Mouse (Mus musculus) mouse embryonic stem cell (cell line): Measurements from ENCODE around the gene Cyb5r2.

Source experiments
- in situ Hi-C, 2 experiments: fragments of 300-500 bp; cut with MboI; formaldehyde crosslinking; loops; 1 replicate in 1 of 2; 3 replicates in 1 of 2; pipeline ENCODE4 v1.14.3; 2019 to 2020; ENCODE audit warnings: low sequenced_read_pairs in 2 of 2, low pct_unique_long_range_greater_than_20kb in 1 of 2, mixed read lengths in 1 of 2; ENCODE audit not compliant: unreplicated experiment in 1 of 2

Cyb5r2 gene

DNA sequence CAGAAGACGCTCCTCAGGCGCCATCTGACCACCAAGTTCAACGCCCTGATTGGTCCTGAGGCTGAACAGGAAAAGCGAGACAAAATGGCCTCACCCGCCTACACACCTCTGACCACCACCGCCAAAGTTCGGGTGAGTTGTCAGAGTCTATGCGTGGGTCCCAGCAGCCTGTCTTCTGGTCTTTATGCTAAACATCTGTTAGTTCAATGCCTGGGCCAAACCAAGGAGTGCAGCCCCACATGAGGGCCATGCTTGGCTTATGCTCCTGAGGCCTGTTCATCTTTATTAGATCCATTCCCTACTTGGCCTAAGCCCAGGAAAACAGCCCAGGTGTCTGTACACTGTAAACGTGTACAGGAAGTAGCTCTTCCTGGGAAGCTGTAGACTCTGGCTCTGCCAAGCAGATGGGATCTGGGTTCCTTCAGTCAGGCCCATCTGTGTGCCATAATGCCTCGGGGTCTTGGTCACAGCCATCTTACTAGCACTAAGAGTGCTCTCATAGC, 14.8 kb downstream of the Cyb5r2 start:
- in situ Hi-C loops: loop anchor here in 1 of 2 experiments (5.0 to 25.0 kb wide), 2 partner anchors 96 to 531 kb away; partner anchors contain the start of gene Rbmxl2

DNA sequence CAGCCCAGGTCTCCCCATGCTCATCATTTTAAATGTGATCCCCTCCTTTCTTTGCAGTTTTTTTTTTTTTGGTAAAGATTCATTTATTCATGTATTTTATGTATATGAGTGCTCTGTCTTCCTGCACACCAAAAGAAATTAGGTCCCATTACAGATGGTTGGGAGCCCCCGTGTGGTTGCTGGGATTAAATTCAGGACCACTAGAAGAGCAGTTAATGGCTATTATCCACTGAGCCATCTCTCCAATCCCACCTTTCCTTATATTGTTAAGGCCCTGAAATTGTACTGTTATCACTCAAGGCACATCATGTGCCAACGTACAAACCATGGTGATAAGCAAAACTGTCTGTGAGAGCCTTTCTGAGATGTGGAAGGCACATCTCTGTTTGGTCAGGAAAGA, 19.1 kb downstream of the Cyb5r2 start:
- in situ Hi-C loops: loop anchor here in 1 of 2 experiments (25.0 kb wide), 1 partner anchor 526 kb away; the partner anchor contains the start of gene Rbmxl2

DNA sequence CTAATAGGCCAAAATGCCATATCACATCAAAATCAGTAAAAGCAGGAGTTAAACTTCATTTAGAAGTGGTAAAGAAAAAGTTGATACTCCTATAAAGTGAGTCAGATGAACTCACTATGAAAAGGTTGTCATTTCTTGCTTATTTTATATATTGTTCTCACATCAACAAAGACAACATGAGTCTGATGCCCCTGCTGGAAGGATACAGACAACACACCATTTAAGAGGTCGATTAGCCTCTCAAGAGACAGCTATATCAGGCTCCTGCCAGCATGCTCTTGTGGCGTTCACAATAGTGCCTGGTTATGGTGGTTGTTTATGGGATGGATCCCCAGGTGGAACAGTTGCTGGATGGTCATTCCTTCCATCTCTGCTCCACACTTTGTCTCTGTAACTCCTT, 24.7 kb downstream of the Cyb5r2 start:
- in situ Hi-C loops: loop anchor here in 1 of 2 experiments (25.0 kb wide), 1 partner anchor 521 kb away; the partner anchor contains the start of gene Rbmxl2

DNA sequence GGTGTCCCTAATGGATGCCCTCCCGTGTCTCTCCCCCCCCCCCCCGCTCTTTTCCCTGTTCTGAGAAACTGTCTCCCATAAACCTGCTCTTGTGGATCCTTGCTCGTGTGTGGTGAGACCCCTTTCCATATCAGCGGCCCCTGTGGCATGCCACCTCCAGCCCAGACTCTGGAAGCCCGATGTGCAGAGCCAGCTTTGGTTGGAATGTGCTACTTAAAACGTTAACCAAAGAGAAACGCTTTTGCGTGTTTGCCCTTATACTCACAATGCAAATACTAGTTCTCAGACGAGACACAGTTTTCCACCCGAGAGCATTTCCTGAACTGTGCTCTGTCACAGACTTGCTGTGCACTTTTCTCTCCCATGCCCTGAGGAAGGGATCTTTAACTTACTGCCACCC, 27.2 kb downstream of the Cyb5r2 start:
- in situ Hi-C loops: loop anchor here in 1 of 2 experiments (25.0 kb wide), 1 partner anchor 518 kb away; the partner anchor contains the start of gene Rbmxl2

DNA sequence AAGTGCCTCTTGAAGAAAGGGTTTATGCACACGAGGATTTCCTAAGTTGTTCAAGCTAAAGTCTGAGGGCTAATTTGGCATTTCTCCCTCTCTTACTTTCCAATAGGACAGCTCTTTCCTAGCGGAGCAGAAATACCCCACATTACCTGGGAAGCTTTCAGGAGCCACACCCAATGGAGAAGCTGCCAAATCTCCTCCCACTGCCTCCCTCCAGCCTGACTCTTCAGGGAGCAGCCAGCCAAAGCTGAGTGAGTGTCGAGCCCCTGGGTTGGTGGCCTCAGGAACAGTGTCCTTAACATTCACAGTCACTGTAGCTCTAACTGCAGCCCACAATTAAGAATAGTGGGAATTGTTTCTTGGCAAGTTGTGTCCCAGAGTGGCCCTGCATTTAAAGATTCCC, 30.3 kb downstream of the Cyb5r2 start:
- in situ Hi-C loops: loop anchor here in 1 of 2 experiments (25.0 kb wide), 1 partner anchor 515 kb away; the partner anchor contains the start of gene Rbmxl2

DNA sequence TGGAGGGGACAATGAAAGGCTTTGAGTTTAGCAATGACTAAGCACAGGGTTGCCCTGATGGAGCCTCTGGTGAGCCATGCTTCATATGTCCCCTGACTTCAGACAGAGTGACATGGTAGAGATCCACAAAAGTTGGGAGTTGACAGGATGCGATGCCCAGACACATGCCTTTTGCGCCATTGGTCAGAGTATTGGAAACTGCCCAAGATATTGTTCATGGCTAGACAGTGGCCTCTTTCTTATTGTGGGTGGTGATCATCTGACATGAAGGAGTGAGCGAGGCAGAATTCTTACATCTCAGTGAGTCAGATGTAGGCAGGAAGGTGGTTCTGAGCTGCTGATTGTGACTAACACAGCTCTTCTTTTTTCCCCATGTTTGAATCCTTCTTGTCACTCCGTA, 35.3 kb downstream of the Cyb5r2 start:
- in situ Hi-C loops: no loop called here

DNA sequence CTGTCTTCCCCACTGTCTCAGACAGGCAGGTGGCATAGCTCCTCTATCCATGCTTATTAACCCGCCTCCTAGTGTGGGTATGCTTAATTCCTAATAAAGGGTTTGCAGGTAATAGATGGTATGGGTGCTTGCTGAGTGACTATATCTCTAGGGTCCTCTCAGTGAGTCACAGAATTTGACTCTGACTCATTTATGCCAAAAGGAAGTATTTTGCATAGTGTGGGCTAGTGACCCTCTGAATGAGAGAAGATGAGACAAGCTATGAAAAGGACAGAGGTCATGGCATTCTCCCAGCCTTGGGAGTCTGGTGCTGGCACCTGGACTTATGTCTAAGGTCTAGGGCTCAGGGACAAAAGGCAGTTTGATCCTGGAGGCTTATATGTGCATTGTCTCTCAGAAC, 37.1 kb downstream of the Cyb5r2 start:
- in situ Hi-C loops: no loop called here

DNA sequence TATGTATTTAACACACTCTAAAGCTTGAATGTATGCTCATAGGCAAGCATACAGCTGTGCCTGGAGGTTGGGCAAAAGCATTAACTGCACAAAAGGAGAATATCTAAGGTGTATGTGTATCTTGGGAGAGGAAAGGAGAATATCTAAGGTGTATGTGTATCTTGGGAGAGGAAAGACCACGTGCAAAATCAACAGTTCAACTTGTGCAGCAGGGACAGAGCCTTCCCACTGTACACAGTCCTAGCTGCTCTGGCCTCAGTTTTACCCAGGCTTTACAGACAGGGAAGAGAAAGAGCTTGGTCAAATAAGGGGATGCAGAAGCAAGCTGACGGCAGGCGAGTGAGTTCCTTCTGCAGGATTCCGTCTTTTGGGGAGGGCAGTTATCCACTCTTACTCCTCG, 43.8 kb downstream of the Cyb5r2 start:
- in situ Hi-C loops: no loop called here

DNA sequence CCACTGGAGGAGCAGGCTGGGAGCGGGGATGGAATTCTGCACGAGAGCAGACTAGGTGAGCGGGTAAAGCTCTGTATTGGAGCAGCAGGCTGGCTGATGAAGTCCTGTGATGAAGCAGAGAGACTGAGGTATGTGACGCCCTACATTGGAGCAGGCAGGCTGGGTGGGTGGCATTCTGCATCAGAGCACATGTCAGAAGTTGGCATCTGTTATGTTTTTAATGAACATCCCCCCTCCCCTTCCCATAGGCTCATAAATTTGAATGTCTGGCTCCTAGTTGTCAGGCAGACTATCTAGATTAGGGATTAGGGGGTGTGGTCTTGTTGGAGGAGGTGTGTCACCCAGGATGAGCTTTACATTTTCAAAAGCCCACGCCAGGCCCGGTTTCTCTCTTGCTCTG, 45.1 kb downstream of the Cyb5r2 start:
- in situ Hi-C loops: no loop called here

DNA sequence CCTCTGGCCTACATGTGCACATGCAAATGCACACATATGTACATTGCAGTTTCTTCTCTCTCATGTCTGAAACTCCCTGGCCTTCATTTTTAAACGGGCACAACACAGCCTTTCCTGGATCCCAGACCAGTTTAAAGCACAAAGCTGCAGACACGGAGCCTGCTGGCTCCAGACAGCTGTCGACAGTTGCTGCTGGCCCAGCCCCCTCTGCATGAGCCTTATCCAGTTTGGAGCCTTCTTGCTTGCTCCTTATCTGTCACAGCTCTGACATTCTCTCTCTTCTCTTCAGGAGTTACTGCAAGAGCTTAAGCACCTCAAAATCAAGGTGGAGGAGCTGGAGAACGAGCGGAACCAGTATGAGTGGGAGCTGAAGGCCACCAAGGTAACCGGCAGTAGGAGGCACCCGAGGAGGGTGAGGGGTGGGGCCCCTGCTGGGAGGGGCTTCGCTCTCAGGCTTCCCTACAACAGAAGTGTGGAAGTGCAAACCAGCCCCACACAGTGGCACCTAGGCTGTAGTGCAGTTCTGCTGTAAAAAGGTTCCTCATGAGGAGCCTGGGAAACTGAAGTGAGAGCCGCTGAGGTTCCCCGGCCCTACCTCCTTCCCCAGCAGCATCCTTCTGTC, 49.2 kb downstream of the Cyb5r2 start:
- in situ Hi-C loops: no loop called here

DNA sequence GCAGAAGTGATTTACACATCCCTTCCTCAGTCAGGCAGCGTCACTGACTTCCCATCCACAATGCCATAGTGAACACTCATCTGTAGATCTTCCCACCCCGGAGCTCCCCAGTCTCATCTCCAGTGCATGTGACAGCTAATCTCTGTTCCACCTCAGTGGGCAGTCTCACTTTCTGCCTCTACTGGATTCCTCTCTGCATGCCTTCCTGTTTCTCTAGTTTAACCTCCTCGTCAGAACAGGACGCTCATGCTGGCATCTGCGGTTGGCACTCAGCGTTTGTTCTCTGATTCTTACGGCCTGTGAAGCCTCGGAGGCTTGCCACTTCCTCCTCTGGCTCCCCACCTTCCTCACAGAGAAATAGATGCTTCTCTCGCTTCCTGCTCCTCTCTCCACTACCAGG, 50.2 kb downstream of the Cyb5r2 start:
- in situ Hi-C loops: no loop called here

DNA sequence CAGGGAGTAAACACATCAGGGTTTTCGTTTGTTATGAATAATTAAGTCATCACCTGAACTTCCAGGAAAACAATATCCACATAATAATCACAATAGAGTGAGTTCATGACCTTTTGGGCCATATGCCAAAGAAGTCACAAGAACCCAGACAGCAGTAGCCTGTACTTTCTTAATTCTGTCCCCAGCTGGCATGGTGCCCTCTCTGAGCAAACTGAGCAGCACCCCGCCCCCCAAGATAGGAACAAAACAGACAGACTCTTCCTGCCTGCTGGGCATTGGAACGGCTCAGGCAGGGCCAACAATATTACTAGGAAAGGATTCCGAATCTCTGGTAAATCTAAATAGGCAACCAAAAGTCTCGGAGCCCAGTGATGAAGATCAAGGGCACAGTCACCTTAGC, 51.9 kb downstream of the Cyb5r2 start:
- in situ Hi-C loops: no loop called here

DNA sequence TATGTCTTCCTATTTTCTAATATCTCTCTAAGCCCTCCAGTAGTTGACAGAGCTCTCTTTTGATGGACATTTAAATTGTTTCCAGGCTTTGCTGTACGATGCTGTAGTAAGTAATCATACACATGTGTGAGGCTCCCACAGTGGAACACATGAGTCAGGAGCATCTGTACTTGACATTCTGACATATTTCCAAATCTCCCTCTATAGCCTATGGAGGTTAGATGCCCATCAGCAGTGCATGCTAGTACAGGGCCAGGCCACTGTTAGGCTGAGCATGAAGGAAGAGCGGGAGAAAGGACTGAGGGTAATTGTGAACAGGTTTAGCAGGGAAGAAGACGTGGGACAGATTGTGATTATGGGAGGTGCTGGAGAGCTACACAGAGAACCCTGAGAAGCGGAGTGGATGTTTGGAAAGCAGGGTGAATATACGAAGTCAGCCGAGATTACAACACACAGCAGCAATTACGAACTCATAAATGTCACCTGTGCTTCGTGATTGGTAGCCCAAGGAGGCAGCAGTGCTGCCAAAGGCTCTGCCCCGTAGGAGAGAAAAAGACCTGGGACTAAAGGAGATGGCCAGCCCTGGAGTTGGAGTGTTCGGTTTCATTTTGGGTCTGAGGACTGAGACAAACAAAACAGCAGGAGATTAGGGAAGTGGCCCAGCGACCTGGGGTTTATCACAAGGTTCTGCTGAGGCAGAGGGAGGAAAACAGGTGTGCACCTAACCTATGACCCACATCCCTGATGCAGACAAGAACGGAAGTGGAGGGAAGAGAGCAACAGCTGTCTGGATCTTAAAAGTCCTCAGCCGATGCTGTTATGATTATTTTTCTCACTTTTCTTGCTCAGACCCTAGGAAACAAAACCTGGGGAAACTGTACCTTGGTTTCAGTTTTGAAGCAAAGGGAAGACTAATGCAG, 55.1 kb downstream of the Cyb5r2 start:
- in situ Hi-C loops: no loop called here

DNA sequence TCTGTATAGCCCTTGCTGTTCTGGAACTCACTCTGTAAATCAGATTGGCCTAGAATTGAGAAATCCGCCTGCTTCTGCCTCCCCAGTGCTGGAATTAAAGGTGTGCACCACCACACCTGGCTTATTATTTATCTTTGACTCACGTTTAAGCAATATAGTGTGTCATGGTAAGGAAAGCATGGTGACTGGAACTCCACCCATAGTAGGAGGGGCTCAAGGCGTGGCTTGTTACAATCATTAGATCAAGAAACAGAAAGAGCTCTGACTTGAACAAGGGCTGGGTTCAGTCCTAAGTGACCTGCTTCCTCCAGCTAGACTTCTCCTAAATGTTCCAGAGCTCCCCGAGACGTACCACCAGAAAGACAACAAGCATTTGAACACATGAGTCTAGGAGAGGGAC, 57.2 kb downstream of the Cyb5r2 start:
- in situ Hi-C loops: no loop called here

DNA sequence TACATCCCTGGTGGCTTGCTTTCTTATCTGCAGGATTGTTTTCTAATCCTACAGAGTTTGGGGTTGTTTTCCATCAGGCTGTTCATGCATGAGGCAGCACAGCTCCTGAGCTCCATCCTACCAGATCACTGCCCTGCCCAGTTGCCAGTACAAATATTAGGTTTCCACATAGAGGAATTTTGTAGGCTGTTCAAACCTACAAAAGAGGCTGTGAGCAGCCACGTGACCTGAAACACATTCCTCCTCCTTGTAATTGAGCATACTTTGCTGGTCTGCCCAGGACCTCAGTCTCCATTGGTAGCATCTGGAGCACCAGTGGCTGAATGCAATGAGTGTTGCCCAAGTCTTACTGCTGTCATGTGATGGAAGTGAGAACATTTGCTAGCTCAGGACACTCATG, 57.9 kb downstream of the Cyb5r2 start:
- in situ Hi-C loops: no loop called here
